Mouse (Mus musculus) liver, adult 2 months (tissue): ENCODE data around the gene Fzr1.
A peak's percentile ranks its signal among the peaks of the same experiment; 100 is the strongest.

ENCODE experiments used
- CTCF ChIP-seq: fragments of 200-500 bp; IDR thresholded peaks from 2 replicates; pipeline ENCODE4 v1.5.1; 2011; ENCODE audit warnings: low read depth, low read length, control low read depth
- POLR2A ChIP-seq: fragments of 200-500 bp; IDR thresholded peaks from 2 replicates; pipeline ENCODE4 v1.6.1; 2011; ENCODE audit warnings: low read length, control low read depth; ENCODE audit not compliant: insufficient read depth; ENCODE audit errors: extremely low read depth

GRCm38 (mm10) chr10:81341333-81341949 is 36.9 kb downstream of the Fzr1 start:
- no peak for TF ChIP-seq POLR2A
- TF ChIP-seq CTCF = peak; percentile 83
